Mouse (Mus musculus): Measurements from ENCODE around the gene Fam129c. TPM values are rescaled to one million over a fixed set of nuclear protein-coding genes. Genes with fewer than 3 reads are reported as not detected.
A peak's percentile ranks its signal among the peaks of the same experiment; 100 is the strongest.

Gene Fam129c
- polyA plus RNA-seq, 1 experiment from 2014 or later = 2.7 TPM

GRCm38 (mm10) chr8:71610822-71611651 lies 13.6 kb downstream of the Fam129c start, which contains the start of gene Colgalt1:
Gene Colgalt1, plus strand, starts transcription at chr8:71610998.
- ATAC-seq (ENCODE audit: low FRiP score, low TSS enrichment) = peak; percentile 99
- no peaks in the 10 kb centered on the region for H3K27me3 ChIP-seq (ENCODE audit: control insufficient read depth, insufficient read depth, low read length)
- peak within 1 kb of the TSS; percentile 73 for H3K9ac ChIP-seq (ENCODE audit: low read depth, low read length)
- H3K9me3 ChIP-seq (ENCODE audit: control insufficient read depth, low read length) = no peaks in the 10 kb centered on the region
- no peak within 1 kb of the TSS; the same call in 1 of the 2 replicates for H3K27ac ChIP-seq (ENCODE audit: low read depth, low read length)
- peaks cover 11% of the 10 kb centered on the region for H3K4me1 ChIP-seq (ENCODE audit: control insufficient read depth, insufficient read depth, low read length)
- peak within 1 kb of the TSS; percentile 67 for H3K4me3 ChIP-seq (ENCODE audit: low read length)
- WGBS = under 1% methylated on average over 81 of the region's 82 CpGs
- peaks cover 19% of the 10 kb centered on the region for H3K36me3 ChIP-seq (ENCODE audit: control insufficient read depth, insufficient read depth, low read length)
- peak within 1 kb of the TSS; percentile 56 for H3K4me2 ChIP-seq (replicated peaks; ENCODE audit: low read depth, low read length)

GRCm38 (mm10) chr8:71612141-71612540 lies 14.7 kb downstream of the Fam129c start:
- Histone ChIP-seq H3K4me2 (replicated peaks; ENCODE audit: low read depth, low read length) (peak overlapping the region; percentile 56), H3K9me3 (ENCODE audit: control insufficient read depth, low read length) (no peaks in the 10 kb centered on the region), H3K4me1 (ENCODE audit: control insufficient read depth, insufficient read depth, low read length) (peaks cover 11% of the 10 kb centered on the region), H3K27ac (ENCODE audit: low read depth, low read length) (no peak overlapping the region), H3K9ac (ENCODE audit: low read depth, low read length) (peak overlapping the region; percentile 73), H3K36me3 (ENCODE audit: control insufficient read depth, insufficient read depth, low read length) (peaks cover 29% of the 10 kb centered on the region), H3K4me3 (ENCODE audit: low read length) (peak overlapping the region; percentile 67), H3K27me3 (ENCODE audit: control insufficient read depth, insufficient read depth, low read length) (no peaks in the 10 kb centered on the region)
- ATAC-seq (ENCODE audit: low FRiP score, low TSS enrichment) = no peak
- WGBS = 56% methylated on average over 5 of the region's 5 CpGs

- 39% methylated on average over 4 of the region's 4 CpGs for WGBS
- Histone ChIP-seq H3K9me3 (ENCODE audit: control insufficient read depth, low read length) (no peaks in the 10 kb centered on the region), H3K4me1 (ENCODE audit: control insufficient read depth, insufficient read depth, low read length) (peaks cover 11% of the 10 kb centered on the region), H3K9ac (ENCODE audit: low read depth, low read length) (no peak overlapping the region), H3K4me3 (ENCODE audit: low read length) (no peak overlapping the region), H3K36me3 (ENCODE audit: control insufficient read depth, insufficient read depth, low read length) (peaks cover 41% of the 10 kb centered on the region), H3K27ac (ENCODE audit: low read depth, low read length) (no peak overlapping the region), H3K27me3 (ENCODE audit: control insufficient read depth, insufficient read depth, low read length) (no peaks in the 10 kb centered on the region), H3K4me2 (replicated peaks; ENCODE audit: low read depth, low read length) (no peak overlapping the region)
- no peak for ATAC-seq (ENCODE audit: low FRiP score, low TSS enrichment)
Observed at GRCm38 (mm10) chr8:71613418-71613817, 16.0 kb downstream of the Fam129c start.

- H3K27me3 ChIP-seq (ENCODE audit: control insufficient read depth, insufficient read depth, low read length) = no peaks in the 10 kb centered on the region
- H3K4me3 ChIP-seq (ENCODE audit: low read length) = no peak overlapping the region
- no peaks in the 10 kb centered on the region for H3K4me1 ChIP-seq (ENCODE audit: control insufficient read depth, insufficient read depth, low read length)
- peaks cover 91% of the 10 kb centered on the region for H3K36me3 ChIP-seq (ENCODE audit: control insufficient read depth, insufficient read depth, low read length)
- H3K4me2 ChIP-seq (replicated peaks; ENCODE audit: low read depth, low read length) = no peak overlapping the region
- peaks cover 22% of the 10 kb centered on the region for H3K9me3 ChIP-seq (ENCODE audit: control insufficient read depth, low read length)
- WGBS = 94% methylated on average over 2 of the region's 2 CpGs
- no peak overlapping the region for H3K27ac ChIP-seq (ENCODE audit: low read depth, low read length)
- H3K9ac ChIP-seq (ENCODE audit: low read depth, low read length) = no peak overlapping the region
- no peak for ATAC-seq (ENCODE audit: low FRiP score, low TSS enrichment)
Observed at GRCm38 (mm10) chr8:71619786-71620185, 22.3 kb downstream of the Fam129c start.

GRCm38 (mm10) chr8:71625088-71625487 lies 27.6 kb downstream of the Fam129c start:
- peaks cover 3% of the 10 kb centered on the region; the same call in 1 of the 2 replicates for H3K27me3 ChIP-seq (ENCODE audit: control insufficient read depth, insufficient read depth, low read length)
- no peak overlapping the region for H3K4me2 ChIP-seq (replicated peaks; ENCODE audit: low read depth, low read length)
- H3K4me3 ChIP-seq (ENCODE audit: low read length) = no peak overlapping the region
- no peak overlapping the region for H3K9ac ChIP-seq (ENCODE audit: low read depth, low read length)
- no peak overlapping the region for H3K27ac ChIP-seq (ENCODE audit: low read depth, low read length)
- 81% methylated on average over 1 of the region's 1 CpGs for WGBS
- H3K4me1 ChIP-seq (ENCODE audit: control insufficient read depth, insufficient read depth, low read length) = peaks cover 13% of the 10 kb centered on the region
- peaks cover 22% of the 10 kb centered on the region for H3K9me3 ChIP-seq (ENCODE audit: control insufficient read depth, low read length)
- H3K36me3 ChIP-seq (ENCODE audit: control insufficient read depth, insufficient read depth, low read length) = peaks cover 48% of the 10 kb centered on the region
- no peak for ATAC-seq (ENCODE audit: low FRiP score, low TSS enrichment)

GRCm38 (mm10) chr8:71626753-71627152 lies 29.3 kb downstream of the Fam129c start:
- H3K9ac ChIP-seq (ENCODE audit: low read depth, low read length) = no peak overlapping the region
- H3K27me3 ChIP-seq (ENCODE audit: control insufficient read depth, insufficient read depth, low read length) = peaks cover 9% of the 10 kb centered on the region; the same call in 1 of the 2 replicates
- ATAC-seq (ENCODE audit: low FRiP score, low TSS enrichment) = no peak
- H3K27ac ChIP-seq (ENCODE audit: low read depth, low read length) = no peak overlapping the region
- no peak overlapping the region for H3K4me3 ChIP-seq (ENCODE audit: low read length)
- peaks cover 20% of the 10 kb centered on the region for H3K9me3 ChIP-seq (ENCODE audit: control insufficient read depth, low read length)
- 88% methylated on average over 9 of the region's 9 CpGs for WGBS
- H3K4me1 ChIP-seq (ENCODE audit: control insufficient read depth, insufficient read depth, low read length) = peaks cover 13% of the 10 kb centered on the region
- no peak overlapping the region for H3K4me2 ChIP-seq (replicated peaks; ENCODE audit: low read depth, low read length)
- H3K36me3 ChIP-seq (ENCODE audit: control insufficient read depth, insufficient read depth, low read length) = peaks cover 31% of the 10 kb centered on the region

- H3K27ac ChIP-seq (ENCODE audit: low read depth, low read length) = no peak overlapping the region; the same call in 1 of the 2 replicates
- peaks cover 24% of the 10 kb centered on the region for H3K36me3 ChIP-seq (ENCODE audit: control insufficient read depth, insufficient read depth, low read length)
- no peak overlapping the region for H3K4me2 ChIP-seq (replicated peaks; ENCODE audit: low read depth, low read length)
- whole genome bisulfite sequencing = 43% methylated on average over 9 of the region's 9 CpGs
- no peak for ATAC-seq (ENCODE audit: low FRiP score, low TSS enrichment)
- H3K27me3 ChIP-seq (ENCODE audit: control insufficient read depth, insufficient read depth, low read length) = peaks cover 9% of the 10 kb centered on the region; the same call in 1 of the 2 replicates
- H3K4me3 ChIP-seq (ENCODE audit: low read length) = no peak overlapping the region
- H3K4me1 ChIP-seq (ENCODE audit: control insufficient read depth, insufficient read depth, low read length) = peaks cover 13% of the 10 kb centered on the region
- H3K9ac ChIP-seq (ENCODE audit: low read depth, low read length) = no peak overlapping the region
- peaks cover 14% of the 10 kb centered on the region for H3K9me3 ChIP-seq (ENCODE audit: control insufficient read depth, low read length)
Observed at GRCm38 (mm10) chr8:71627265-71628099, 30.0 kb downstream of the Fam129c start.

GRCm38 (mm10) chr8:71628396-71629095 lies 31.1 kb downstream of the Fam129c start:
- Histone ChIP-seq H3K4me1 (ENCODE audit: control insufficient read depth, insufficient read depth, low read length) (peaks cover 13% of the 10 kb centered on the region), H3K9ac (ENCODE audit: low read depth, low read length) (peak overlapping the region; percentile 49), H3K9me3 (ENCODE audit: control insufficient read depth, low read length) (peaks cover 10% of the 10 kb centered on the region), H3K36me3 (ENCODE audit: control insufficient read depth, insufficient read depth, low read length) (peaks cover 13% of the 10 kb centered on the region), H3K27me3 (ENCODE audit: control insufficient read depth, insufficient read depth, low read length) (peaks cover 13% of the 10 kb centered on the region), H3K4me3 (ENCODE audit: low read length) (peak overlapping the region; percentile 47), H3K27ac (ENCODE audit: low read depth, low read length) (peak overlapping the region; percentile 57; the same call in 1 of the 2 replicates), H3K4me2 (replicated peaks; ENCODE audit: low read depth, low read length) (peak overlapping the region; percentile 97)
- no peak for ATAC-seq (ENCODE audit: low FRiP score, low TSS enrichment)
- 5% methylated on average over 16 of the region's 16 CpGs for WGBS
